Mouse (Mus musculus): Measurements from ENCODE around the gene Rbm34. TPM values are rescaled to one million over a fixed set of nuclear protein-coding genes. Genes with fewer than 3 reads are reported as not detected.

The Rbm34 gene
- polyA plus RNA-seq, 1 experiment from 2014 or later, result 22.0 TPM

- Histone ChIP-seq H3K27ac (ENCODE audit: low read length) (no peak overlapping the region), H3K36me3 (ENCODE audit: control insufficient read depth, insufficient read depth, low read length) (no peaks in the 10 kb centered on the region), H3K4me1 (ENCODE audit: control insufficient read depth, insufficient read depth, low read length) (peaks cover 22% of the 10 kb centered on the region), H3K4me2 (ENCODE audit: low read depth, low read length) (no peak overlapping the region), H3K27me3 (replicated peaks; ENCODE audit: control insufficient read depth, insufficient read depth, low read length) (no peaks in the 10 kb centered on the region), H3K9ac (ENCODE audit: low read depth, low read length) (no peak overlapping the region), H3K4me3 (ENCODE audit: low read length) (no peak overlapping the region), H3K9me3 (ENCODE audit: control insufficient read depth, low read length) (no peaks in the 10 kb centered on the region)
- no peak for ATAC-seq
- WGBS, result 74% methylated on average over 3 of the region's 3 CpGs
These were observed 63.5 kb downstream of the Rbm34 start for GRCm38 (mm10) chr8:126907374-126907773.

GRCm38 (mm10) chr8:126905387-126905786 is 65.5 kb downstream of the Rbm34 start:
- no peak overlapping the region for H3K4me3 ChIP-seq (ENCODE audit: low read length)
- H3K4me1 ChIP-seq (ENCODE audit: control insufficient read depth, insufficient read depth, low read length), result peaks cover 22% of the 10 kb centered on the region
- no peak overlapping the region for H3K27ac ChIP-seq (ENCODE audit: low read length)
- ATAC-seq, result no peak
- H3K9me3 ChIP-seq (ENCODE audit: control insufficient read depth, low read length), result no peaks in the 10 kb centered on the region
- 90% methylated on average over 3 of the region's 3 CpGs for WGBS
- H3K27me3 ChIP-seq (replicated peaks; ENCODE audit: control insufficient read depth, insufficient read depth, low read length), result no peaks in the 10 kb centered on the region
- no peak overlapping the region for H3K4me2 ChIP-seq (ENCODE audit: low read depth, low read length)
- H3K9ac ChIP-seq (ENCODE audit: low read depth, low read length), result no peak overlapping the region
- H3K36me3 ChIP-seq (ENCODE audit: control insufficient read depth, insufficient read depth, low read length), result no peaks in the 10 kb centered on the region

- Histone ChIP-seq H3K36me3 (ENCODE audit: control insufficient read depth, insufficient read depth, low read length) (no peaks in the 10 kb centered on the region), H3K27ac (ENCODE audit: low read length) (peak overlapping the region; percentile 74), H3K4me2 (ENCODE audit: low read depth, low read length) (no peak overlapping the region), H3K4me3 (ENCODE audit: low read length) (no peak overlapping the region), H3K27me3 (replicated peaks; ENCODE audit: control insufficient read depth, insufficient read depth, low read length) (no peaks in the 10 kb centered on the region), H3K9me3 (ENCODE audit: control insufficient read depth, low read length) (no peaks in the 10 kb centered on the region), H3K4me1 (ENCODE audit: control insufficient read depth, insufficient read depth, low read length) (peaks cover 23% of the 10 kb centered on the region), H3K9ac (ENCODE audit: low read depth, low read length) (0 out of 2 replicates have a peak overlapping the region, but pooled peaks have one; percentile 12)
- ATAC-seq, result no peak
- whole genome bisulfite sequencing, result 77% methylated on average over 9 of the region's 9 CpGs
These were observed 66.9 kb downstream of the Rbm34 start for GRCm38 (mm10) chr8:126903927-126904326.

- Histone ChIP-seq H3K27ac (ENCODE audit: low read length) (peak overlapping the region; percentile 90), H3K9ac (ENCODE audit: low read depth, low read length) (no peak overlapping the region), H3K9me3 (ENCODE audit: control insufficient read depth, low read length) (no peaks in the 10 kb centered on the region), H3K4me2 (ENCODE audit: low read depth, low read length) (no peak overlapping the region), H3K27me3 (replicated peaks; ENCODE audit: control insufficient read depth, insufficient read depth, low read length) (no peaks in the 10 kb centered on the region), H3K4me3 (ENCODE audit: low read length) (no peak overlapping the region), H3K4me1 (ENCODE audit: control insufficient read depth, insufficient read depth, low read length) (peaks cover 19% of the 10 kb centered on the region), H3K36me3 (ENCODE audit: control insufficient read depth, insufficient read depth, low read length) (no peaks in the 10 kb centered on the region)
- peak; percentile 90 for ATAC-seq
- 50% methylated on average over 9 of the region's 9 CpGs for WGBS
These were observed 67.5 kb downstream of the Rbm34 start for GRCm38 (mm10) chr8:126903224-126903895.

GRCm38 (mm10) chr8:126901612-126902011 is 69.3 kb downstream of the Rbm34 start:
- Histone ChIP-seq H3K9ac (ENCODE audit: low read depth, low read length) (no peak overlapping the region), H3K4me3 (ENCODE audit: low read length) (no peak overlapping the region), H3K36me3 (ENCODE audit: control insufficient read depth, insufficient read depth, low read length) (no peaks in the 10 kb centered on the region), H3K4me1 (ENCODE audit: control insufficient read depth, insufficient read depth, low read length) (peaks cover 13% of the 10 kb centered on the region), H3K27ac (ENCODE audit: low read length) (peak overlapping the region; percentile 72), H3K27me3 (replicated peaks; ENCODE audit: control insufficient read depth, insufficient read depth, low read length) (no peaks in the 10 kb centered on the region), H3K4me2 (ENCODE audit: low read depth, low read length) (no peak overlapping the region), H3K9me3 (ENCODE audit: control insufficient read depth, low read length) (no peaks in the 10 kb centered on the region)
- peak; percentile 62 for ATAC-seq
- 58% methylated on average over 1 of the region's 1 CpGs for WGBS

- no peak for ATAC-seq
- Histone ChIP-seq H3K4me1 (ENCODE audit: control insufficient read depth, insufficient read depth, low read length) (peaks cover 13% of the 10 kb centered on the region), H3K9ac (ENCODE audit: low read depth, low read length) (no peak overlapping the region), H3K36me3 (ENCODE audit: control insufficient read depth, insufficient read depth, low read length) (no peaks in the 10 kb centered on the region), H3K4me3 (ENCODE audit: low read length) (no peak overlapping the region), H3K27ac (ENCODE audit: low read length) (peak overlapping the region; percentile 25; the same call in 1 of the 2 replicates), H3K9me3 (ENCODE audit: control insufficient read depth, low read length) (no peaks in the 10 kb centered on the region), H3K4me2 (ENCODE audit: low read depth, low read length) (no peak overlapping the region), H3K27me3 (replicated peaks; ENCODE audit: control insufficient read depth, insufficient read depth, low read length) (no peaks in the 10 kb centered on the region)
- 65% methylated on average over 2 of the region's 2 CpGs for WGBS
These were observed 69.8 kb downstream of the Rbm34 start for GRCm38 (mm10) chr8:126901049-126901448.

Other genes with a start within 250 kb of the Rbm34 start
- gene Tomm20, start 25.2 kb downstream of the Rbm34 start, polyA plus RNA-seq (2015; fragmentation: Nextera tagmentation; extraction: Ambion mirVana), result 314 and 329 TPM in 2 replicates
- gene Pard3, start 92.8 kb upstream of the Rbm34 start, polyA plus RNA-seq (2015; fragmentation: Nextera tagmentation; extraction: Ambion mirVana), result 17.3 and 19.1 TPM in 2 replicates

Measured in intestine, embryonic 16.5 days (tissue).